Mouse (Mus musculus): ENCODE results near the gene Ccdc96.

Gene Ccdc96

DNA sequence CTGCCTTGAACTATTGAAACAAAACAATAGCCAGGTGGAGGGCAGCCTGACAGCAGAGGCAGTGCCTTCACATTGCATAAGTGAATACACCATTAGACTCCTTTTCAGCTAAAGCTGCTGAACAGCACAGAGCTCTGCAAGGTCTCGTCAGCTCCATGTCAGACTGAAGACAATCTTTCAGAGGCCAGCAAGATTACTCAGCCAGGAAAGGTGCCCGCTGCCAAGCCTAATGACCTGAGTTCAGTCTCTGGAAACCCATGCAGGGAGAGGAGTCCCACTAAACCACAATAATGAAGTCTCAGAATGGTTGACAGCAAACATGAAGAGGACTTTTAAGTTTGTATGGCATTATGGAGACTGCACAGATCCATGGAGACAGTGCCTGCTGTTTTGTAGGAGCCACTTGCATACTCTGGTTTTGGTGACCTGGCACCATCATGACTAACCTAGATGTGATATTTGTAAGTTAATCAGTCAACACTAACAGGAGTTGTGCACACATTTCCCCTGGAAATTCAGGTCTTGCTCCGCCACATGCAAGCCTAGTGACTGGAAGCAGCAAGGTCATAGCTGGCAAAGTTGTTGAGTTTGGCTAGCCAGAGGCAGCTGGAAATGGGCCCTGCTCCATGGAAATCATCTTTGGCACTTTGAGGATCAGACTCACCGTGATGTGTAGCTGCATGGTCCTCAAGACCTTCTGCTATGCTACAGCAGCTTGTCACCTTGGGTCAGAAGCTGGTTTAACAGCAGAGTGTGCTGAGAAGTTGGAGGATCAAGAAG, 11.3 kb upstream of the Ccdc96 start:
- DNase-seq (ENCODE audit: low spot score in 2 of 2) = no peak

DNA sequence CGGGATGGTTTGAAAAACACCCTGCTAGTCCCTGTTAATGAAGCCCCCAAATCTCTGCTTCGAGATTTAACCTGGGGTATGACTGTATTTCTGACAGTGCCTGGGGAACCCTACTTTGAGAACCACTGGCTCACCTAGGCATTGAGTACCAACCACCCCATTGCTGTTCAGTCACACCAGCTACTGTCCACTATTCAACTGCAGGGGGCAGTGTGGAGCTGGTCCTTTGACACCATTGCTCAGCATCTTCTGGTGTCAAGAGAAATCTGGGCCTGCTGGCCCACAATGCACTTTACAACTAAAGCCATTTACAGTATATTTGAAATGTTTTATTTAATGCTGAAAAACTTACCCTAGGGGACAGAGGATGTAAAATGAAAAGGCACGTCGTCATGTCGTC, 10.1 kb upstream of the Ccdc96 start:
- DNase-seq (ENCODE audit: low spot score in 2 of 2) = peak; percentile 66 to 82

DNA sequence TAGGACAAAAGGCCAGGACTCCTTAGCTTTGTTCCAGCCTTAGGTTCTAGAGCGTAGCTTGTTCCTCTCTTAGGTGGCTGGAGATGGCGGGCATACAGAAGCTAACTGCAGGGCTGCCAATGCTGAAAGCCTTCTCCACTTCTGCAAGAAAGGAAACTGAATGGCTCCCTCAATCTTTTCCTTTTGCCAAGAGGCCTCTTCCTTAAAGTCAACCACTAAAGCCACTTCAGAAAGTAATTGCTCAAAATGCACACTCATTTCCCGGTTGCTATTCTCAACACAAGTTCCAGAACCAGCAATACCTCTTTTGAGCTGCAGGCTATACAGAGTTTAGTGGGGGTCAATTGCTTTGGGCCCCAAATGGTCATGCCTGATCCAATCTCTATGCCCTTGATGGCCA, 6.9 kb upstream of the Ccdc96 start:
- DNase-seq (ENCODE audit: low spot score in 2 of 2) = no peak

DNA sequence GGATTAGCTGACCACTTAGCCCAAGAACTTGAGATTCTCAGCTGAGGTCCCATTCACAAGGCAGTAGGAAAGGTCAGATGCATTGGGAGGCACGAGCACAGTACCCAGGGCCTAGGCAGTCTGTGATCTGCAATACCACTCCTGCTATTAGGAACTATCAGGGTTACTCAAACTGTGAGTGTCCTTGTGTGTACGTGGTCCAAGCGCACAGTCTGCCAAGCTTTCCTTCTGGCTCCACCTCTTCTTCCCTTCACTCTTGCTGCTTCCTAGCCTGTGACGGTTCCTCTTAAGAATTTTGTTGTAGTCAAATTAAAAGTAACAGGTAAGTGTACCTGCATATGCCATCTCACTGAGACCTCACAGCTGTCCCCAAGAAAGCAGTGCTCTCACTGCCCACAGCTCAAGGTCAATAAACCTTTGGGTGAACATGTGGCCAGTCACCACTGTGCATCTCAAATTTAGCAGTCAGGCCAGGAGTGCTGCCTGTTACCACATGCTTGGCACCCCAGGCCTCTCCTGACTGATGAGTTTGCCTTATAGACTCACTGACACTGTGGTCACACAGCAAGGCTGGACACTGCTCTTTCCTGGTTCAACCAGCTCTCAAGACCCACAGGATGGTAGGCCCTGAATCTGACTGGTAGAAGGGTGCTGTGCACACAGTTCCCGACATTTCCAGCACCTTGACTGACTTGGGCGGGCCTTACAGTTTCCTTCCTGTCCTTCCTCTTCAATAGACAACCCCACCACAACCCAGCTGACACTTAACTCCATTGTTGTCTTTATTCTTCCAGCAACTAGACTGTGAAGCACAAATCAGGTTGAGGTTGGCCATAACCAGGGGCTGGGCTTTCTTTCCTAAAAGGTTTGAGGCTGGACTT, 5.6 kb upstream of the Ccdc96 start:
- no peak for DNase-seq (ENCODE audit: low spot score in 2 of 2)

DNA sequence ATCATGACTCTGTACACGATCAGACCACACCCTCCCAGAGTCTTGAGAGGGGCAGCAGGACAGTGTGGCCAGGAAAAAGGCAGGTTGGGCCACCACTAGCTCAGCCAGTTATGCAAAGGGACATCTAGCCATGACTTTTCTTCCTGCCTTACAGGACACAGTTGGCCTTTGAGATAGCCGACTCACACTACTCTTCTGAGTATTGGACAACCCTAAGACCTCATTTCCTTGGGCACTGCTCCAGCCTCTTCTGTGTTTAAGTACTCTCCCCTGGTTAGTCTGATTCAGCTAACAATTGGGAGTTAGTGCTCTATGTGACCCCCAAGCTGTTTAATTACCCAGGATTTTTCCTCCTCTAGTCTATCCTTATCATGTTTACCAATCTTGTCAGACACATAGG, 4.7 kb upstream of the Ccdc96 start:
- no peak for DNase-seq (ENCODE audit: low spot score in 2 of 2)

DNA sequence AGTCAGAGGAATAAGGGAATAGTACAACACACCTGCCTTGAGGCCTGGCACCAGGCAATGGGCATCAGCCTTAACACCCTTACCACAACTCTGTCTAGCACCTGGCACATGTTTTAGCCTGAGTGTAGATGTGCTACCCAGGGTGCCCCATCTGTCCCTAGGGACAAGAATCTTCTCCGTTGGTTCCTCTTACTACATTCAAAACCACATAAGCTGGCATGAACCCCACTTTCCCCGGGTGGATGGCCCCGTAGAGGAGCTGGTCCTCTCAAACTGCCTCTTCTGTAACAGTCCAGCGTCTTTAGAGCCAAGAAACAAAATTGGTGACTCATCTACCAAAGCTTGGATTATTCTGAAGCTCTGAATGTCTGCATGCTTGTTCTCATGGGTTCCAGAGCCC, 4.0 kb upstream of the Ccdc96 start:
- DNase-seq (ENCODE audit: low spot score in 2 of 2) = peak in 1 of 2 experiments; percentile 41

DNA sequence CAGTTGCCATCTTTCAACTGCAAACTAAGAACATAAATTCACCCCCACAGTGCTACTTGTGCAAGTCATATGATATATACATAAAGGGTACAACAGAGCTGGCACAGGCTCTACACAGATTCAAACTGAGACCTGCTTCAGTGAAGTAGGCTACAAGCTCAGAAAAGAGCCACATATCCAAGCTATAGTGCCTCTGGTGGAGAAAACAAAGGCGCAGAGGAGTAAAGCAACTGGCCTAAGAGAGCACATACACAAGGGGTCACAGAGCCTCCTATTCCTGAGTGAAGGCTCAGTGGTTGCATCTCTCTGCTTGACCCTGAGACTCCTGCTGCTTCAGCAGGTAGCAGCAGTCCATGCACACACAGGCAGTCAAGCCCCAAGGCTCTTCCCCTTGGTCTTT, 3.3 kb upstream of the Ccdc96 start:
- DNase-seq (ENCODE audit: low spot score in 2 of 2) = no peak

DNA sequence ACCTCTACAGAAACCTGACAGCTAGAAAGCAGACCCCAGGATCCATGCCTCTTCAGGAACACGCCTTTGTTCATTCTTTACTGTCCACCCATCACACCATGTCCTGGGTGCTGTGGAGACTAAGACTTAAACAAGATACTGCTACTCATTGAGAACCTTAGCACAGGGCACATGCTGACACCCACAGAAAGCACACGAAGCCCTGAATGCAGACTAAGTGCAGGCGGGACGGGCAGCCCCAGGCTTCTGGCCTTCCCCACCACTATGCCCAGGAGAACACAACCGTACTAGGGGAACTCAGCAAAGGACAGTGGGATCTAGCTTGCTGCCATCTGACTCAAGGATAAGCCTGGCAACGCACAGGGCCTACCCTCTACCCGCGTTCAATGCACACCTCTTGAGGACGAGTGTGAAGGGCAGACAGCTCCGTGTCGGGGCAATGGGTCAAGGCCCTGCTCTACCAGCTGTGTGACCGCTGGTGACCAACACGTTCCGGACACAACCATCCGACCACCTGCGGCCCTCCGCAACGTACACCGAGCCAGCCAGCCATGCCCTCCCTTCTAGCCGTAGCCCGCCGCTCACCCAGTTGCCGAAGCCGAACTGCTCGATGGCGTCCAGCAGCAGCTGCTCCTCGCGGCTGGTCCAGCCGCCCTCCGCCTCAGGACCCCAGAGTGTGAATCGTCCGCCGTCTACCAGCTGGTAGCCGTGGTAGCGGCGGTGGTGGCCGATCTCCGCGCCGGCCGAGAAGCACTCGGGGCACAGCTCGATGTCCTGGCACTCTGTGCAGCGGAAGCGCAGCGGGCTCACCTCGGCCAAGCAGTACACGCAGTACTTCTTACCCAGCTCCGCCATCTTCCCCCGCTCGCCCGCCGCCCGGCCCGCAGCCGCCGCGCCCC, 936 bp upstream of the Ccdc96 start:
- DNase-seq (ENCODE audit: low spot score in 2 of 2) = peak; percentile 56 to 62

DNA sequence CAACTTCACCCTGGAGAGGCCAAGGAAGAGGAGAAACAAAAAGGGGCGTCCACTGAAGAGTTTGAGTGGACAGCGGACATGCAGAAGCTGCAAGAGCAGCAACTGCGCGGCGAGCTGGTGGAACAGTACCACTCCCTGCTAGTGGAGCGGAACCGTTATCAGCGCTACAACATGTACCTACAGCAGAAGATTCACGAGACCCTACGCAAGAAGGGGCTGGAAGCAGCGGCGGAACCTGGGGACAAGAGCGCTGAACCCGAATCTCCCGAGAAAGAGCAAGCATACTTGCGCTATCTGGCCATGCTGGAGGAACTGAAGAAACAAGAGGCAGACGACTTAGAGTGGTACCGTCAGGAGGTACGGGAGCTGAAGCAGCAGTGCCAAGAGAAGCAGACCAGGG, 918 bp downstream of the Ccdc96 start:
- no peak for DNase-seq (ENCODE audit: low spot score in 2 of 2)

DNA sequence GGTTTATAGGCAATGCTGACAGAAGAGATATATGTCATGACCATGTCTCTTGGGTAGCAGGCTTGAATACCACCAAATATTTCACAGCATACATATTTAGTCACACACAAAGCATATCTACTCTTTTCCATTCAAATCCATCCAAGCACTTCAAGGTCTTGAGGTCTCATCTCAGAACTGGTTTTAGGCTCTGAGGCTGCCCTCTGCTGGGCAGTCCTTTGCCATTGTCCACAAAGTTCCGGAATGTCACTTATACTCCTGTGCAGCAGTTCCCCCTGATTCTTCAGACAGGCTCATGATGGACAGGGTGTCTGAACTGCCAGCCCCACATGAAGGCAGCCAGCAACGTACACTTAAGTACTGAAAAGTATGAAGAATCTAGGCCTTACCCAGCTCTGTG, 4.8 kb downstream of the Ccdc96 start:
- peak in 1 of 2 experiments; percentile 10 for DNase-seq (ENCODE audit: low spot score in 2 of 2)

DNA sequence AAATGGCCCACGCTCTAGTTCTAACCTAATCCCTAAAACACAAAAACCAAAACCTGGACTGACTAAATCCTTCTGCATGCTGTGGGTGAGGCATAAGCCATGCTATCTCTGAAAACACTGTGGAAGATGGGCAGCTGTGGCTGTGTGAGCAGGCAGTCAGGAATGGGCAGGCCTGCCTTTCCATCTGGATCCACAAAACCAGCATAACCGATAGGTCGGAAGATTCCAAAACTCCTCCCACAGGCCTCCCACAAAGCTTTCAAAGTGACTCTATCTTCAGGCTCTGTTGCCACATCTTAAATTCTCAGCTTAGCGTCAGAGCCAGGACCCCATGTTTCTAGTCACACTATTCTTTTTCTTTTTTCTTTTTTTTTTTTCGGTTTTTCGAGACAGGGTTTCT, 9.5 kb downstream of the Ccdc96 start:
- DNase-seq (ENCODE audit: low spot score in 2 of 2) = no peak

DNA sequence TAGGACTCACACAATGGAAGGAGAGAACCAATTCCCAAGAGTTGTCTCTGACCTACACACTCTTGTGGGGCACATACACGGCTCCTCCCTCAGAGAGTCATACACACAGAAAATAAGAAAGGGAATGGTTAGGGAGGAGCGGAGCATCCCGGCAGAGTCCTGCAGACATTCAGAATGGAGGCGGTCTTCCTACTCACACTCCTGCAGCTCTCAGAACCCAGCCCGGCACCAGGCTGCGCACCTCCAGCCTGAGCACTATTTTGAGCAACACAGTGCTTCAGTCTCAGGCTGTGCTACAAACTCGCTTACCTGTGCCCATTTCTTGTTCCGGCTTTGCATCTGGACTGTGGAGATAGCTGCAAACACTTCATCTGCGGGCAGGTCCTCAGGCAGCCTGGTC, 10.3 kb downstream of the Ccdc96 start:
- no peak for DNase-seq (ENCODE audit: low spot score in 2 of 2)

DNA sequence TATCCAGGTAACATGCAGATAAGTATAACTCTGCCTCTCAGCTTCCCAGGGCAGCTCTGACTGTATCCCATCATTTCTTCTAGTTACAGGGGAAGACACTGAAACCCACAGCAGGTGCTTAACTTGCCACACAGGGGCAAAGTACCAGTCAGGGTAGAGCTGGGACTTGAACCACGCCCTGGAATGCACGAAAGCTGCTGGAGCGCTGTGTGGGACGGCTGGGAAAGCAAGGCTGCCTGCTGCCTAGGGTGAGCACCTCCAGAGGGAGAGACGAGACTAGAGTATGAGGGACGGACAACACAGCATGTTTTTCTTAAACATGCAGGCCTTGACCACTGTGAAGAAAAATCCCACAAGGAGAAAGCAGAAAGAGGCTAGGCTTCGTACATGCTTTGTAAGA, 20.8 kb downstream of the Ccdc96 start:
- DNase-seq (ENCODE audit: low spot score in 2 of 2) = no peak

DNA sequence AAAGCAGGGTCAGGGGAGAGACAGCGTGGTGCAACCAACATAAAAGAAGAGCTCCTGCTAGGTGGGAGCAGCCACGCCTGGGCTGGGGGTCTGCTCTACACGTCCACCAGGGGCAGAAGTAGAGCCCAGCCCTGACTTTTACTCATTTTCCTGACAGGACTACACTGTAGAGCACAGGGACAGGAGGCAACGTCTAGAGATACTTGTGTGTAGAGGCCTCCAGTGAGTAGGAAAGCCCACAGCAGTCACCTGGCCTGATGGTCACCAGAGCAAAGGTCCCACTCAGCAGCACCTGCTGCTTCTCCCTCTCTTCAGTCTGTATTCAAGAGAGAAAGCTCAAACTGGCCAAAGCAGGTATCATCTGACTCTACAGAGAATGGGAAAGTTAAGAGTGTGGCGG, 21.3 kb downstream of the Ccdc96 start:
- DNase-seq (ENCODE audit: low spot score in 2 of 2) = no peak

DNA sequence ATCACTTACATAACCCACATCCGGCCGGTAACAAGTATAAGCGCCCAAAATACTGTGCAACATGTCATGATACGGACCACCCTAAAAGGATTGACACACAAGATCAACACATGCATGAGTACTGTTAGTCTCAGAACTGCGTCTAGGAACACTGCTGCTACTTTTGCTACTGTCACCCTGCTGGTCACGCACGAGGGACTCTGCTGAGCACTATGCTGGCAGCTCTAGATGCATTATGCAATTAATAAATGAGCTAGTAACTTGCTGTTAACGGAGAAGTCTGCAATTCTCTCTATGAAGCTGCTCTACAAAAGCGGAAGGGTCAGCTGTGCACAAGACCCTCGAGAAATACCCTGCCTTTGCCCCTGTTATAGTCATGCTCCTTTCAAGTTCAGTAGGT, 24.0 kb downstream of the Ccdc96 start:
- no peak for DNase-seq (ENCODE audit: low spot score in 2 of 2)

DNA sequence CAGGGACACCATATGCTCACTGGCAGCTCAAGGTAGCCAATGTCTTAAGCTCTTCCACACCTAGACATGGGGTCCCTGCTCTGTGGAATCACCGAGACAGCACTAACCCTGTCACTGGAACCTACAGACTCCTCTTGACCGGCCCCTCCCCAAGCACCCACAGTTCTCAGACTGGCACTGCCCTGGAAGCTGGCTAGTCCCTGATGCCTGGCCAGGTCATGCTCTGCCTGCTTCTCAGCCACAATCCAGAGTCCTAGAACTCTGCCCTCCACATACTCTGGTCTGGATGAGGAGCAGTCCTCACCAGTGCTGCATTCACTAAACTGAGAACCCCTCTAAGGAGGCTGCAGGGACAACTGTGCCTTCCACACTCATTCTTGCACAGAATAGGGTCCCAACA, 26.6 kb downstream of the Ccdc96 start:
- no peak for DNase-seq (ENCODE audit: low spot score in 2 of 2)

DNA sequence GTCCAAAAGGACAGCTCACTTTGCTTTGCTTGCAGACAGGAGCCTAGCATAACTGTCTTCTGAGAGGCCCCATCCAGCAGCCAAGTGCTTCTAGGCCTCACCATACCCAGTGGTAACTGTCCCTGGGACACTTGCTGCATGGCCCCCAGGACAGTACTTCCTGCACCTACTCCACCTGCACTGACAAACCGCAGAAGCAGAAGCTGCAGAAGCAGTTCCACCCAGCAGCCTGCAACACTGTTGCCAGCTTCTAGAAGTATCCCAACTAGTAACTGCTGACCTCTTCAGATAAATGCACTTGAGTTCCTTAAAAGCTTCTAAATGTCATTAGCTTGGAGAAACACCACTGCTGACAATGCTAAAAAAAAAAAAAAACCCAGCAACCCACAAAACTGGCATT, 30.7 kb downstream of the Ccdc96 start:
- no peak for DNase-seq (ENCODE audit: low spot score in 2 of 2)

DNA sequence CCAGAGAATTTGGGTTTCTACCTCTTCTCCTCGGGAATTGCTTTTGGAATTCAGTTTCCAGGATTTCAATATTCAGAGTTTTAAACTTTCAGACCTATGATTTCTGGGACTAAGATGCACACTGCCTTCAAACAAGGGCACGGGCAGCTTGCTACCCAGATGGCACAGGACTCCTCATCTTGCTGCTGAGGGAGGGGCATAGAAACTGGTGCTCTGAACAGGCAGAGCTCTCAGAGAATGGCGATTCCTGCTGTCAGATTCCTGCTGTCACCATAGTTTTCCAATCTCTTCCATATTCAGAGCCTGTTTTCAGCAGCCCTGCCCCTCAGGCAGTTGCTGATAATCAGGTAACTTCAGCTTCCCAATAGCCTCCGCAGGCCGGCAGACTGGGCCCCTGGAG, 31.2 kb downstream of the Ccdc96 start:
- DNase-seq (ENCODE audit: low spot score in 2 of 2) = no peak

DNA sequence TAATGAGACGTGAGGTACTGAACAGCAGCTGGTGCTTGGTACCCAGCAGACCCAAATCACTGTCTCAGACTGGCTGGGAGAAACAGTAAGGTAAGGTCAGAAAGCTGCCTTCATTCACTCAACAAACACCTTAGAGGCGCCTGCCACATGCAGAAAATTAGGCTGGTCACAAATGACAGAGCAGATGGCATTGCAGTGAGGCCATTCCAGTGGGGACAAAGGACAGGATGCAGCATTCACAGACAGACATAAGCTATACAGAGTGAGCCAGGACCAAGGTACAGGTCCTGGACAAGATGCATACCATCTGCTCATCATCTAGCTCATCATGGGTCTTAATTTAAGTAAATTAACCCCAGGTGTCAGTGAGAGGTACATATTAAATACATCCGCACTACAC, 33.2 kb downstream of the Ccdc96 start:
- no peak for DNase-seq (ENCODE audit: low spot score in 2 of 2)

DNA sequence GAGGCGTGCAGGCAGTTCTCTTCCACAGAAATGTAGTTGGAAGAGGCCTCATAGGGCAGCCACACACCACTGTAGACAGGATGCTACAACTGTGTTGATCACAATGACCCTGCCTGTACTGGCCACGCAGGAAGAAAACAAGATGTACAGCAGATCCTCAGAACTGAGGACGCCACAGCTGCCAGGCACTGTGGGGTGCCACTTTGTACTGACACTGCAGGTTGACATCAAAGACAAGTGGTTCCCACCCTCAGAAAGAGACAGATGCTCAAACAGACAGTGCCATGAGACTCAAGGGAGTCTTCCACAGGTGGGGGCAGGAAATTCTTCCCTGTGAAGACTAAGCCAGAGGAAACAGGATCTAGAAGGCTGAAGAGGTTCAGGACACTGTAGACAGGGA, 35.4 kb downstream of the Ccdc96 start:
- DNase-seq (ENCODE audit: low spot score in 2 of 2) = no peak

DNA sequence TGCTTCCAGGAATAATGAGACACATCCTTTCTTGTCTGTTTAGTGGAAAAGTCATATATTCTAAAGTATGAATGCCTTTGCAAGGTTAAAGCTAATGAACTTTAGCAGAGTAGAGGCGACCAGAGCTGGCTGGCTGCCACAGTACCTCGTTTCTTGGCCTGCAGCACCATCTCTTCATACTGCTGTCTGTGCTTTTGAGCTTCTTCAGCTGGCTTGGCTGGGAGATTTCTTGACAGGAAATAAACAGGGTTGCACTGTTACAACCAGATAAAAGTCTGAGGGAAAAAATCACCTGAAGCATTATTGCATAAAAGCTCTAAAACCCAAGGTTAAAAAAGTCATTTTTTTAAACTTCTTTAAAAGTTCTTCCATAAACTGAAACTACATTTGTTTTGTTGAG, 38.4 kb downstream of the Ccdc96 start:
- DNase-seq (ENCODE audit: low spot score in 2 of 2) = no peak

DNA sequence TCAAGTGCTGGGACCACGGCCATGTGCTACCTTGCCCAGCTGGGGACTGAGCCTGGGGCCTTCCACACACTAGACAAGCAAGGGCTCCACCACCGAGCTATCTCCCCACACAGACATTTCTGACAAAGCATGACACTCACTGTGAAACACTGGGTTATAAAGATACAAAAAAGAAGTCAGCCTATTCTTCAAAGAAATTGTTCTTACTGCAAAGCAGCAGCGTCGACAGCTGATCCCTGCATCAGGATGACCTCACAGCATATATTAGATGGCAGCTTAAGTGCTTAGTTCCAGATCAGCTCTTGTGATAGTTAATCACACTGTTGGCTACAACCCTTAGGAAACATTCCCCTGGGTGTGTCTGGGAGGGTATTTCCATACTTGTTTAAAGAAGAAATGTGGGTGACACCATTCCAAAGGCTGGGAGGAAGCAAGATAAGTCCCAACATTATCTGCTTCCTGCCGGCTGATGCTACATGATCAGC, 38.9 kb downstream of the Ccdc96 start:
- DNase-seq (ENCODE audit: low spot score in 2 of 2) = no peak
